Mouse (Mus musculus): ENCODE measurements around the gene Rpusd3.

Rpusd3 gene

GRCm38 (mm10) chr6:113429965-113430364, 10.8 kb upstream of the Rpusd3 start:
- DNase-seq (ENCODE audit: low spot score in 2 of 2) = no peak

GRCm38 (mm10) chr6:113428006-113428405, 8.9 kb upstream of the Rpusd3 start:
- DNase-seq (ENCODE audit: low spot score in 2 of 2) = no peak

- peak; percentile 59 to 82 for DNase-seq (ENCODE audit: low spot score in 2 of 2)
Measured at GRCm38 (mm10) chr6:113427397-113427796, 8.3 kb upstream of the Rpusd3 start.

- DNase-seq (ENCODE audit: low spot score in 2 of 2) = no peak
Measured at GRCm38 (mm10) chr6:113426696-113427095, 7.6 kb upstream of the Rpusd3 start.

- no peak for DNase-seq (ENCODE audit: low spot score in 2 of 2)
Measured at GRCm38 (mm10) chr6:113424187-113424586, 5.0 kb upstream of the Rpusd3 start.

GRCm38 (mm10) chr6:113423000-113423399, 3.9 kb upstream of the Rpusd3 start:
- no peak for DNase-seq (ENCODE audit: low spot score in 2 of 2)

- peak; percentile 28 to 72 for DNase-seq (ENCODE audit: low spot score in 2 of 2)
Measured at GRCm38 (mm10) chr6:113418441-113419198, 520 bp downstream of the Rpusd3 start.

- DNase-seq (ENCODE audit: low spot score in 2 of 2) = no peak
Measured at GRCm38 (mm10) chr6:113416416-113416815, 2.7 kb downstream of the Rpusd3 start.

GRCm38 (mm10) chr6:113410001-113410400, 9.1 kb downstream of the Rpusd3 start:
- no peak for DNase-seq (ENCODE audit: low spot score in 2 of 2)

GRCm38 (mm10) chr6:113406683-113407082, 12.5 kb downstream of the Rpusd3 start:
- DNase-seq (ENCODE audit: low spot score in 2 of 2) = no peak

- DNase-seq (ENCODE audit: low spot score in 2 of 2) = no peak
Measured at GRCm38 (mm10) chr6:113405483-113405882, 13.7 kb downstream of the Rpusd3 start.

GRCm38 (mm10) chr6:113404649-113405448, 14.3 kb downstream of the Rpusd3 start:
- no peak for DNase-seq (ENCODE audit: low spot score in 2 of 2)

GRCm38 (mm10) chr6:113402094-113402493, 17.0 kb downstream of the Rpusd3 start:
- no peak for DNase-seq (ENCODE audit: low spot score in 2 of 2)

- no peak for DNase-seq (ENCODE audit: low spot score in 2 of 2)
Measured at GRCm38 (mm10) chr6:113396270-113397030, 22.7 kb downstream of the Rpusd3 start.

GRCm38 (mm10) chr6:113395501-113395900, 23.6 kb downstream of the Rpusd3 start:
- DNase-seq (ENCODE audit: low spot score in 2 of 2) = no peak

- no peak for DNase-seq (ENCODE audit: low spot score in 2 of 2)
Measured at GRCm38 (mm10) chr6:113394811-113395210, 24.3 kb downstream of the Rpusd3 start.

- no peak for DNase-seq (ENCODE audit: low spot score in 2 of 2)
Measured at GRCm38 (mm10) chr6:113393951-113394350, 25.2 kb downstream of the Rpusd3 start.

- no peak for DNase-seq (ENCODE audit: low spot score in 2 of 2)
Measured at GRCm38 (mm10) chr6:113392387-113393071, 26.6 kb downstream of the Rpusd3 start.

GRCm38 (mm10) chr6:113392015-113392386, 27.1 kb downstream of the Rpusd3 start:
- no peak for DNase-seq (ENCODE audit: low spot score in 2 of 2)

GRCm38 (mm10) chr6:113390715-113391114, 28.4 kb downstream of the Rpusd3 start:
- no peak for DNase-seq (ENCODE audit: low spot score in 2 of 2)

- no peak for DNase-seq (ENCODE audit: low spot score in 2 of 2)
Measured at GRCm38 (mm10) chr6:113388960-113389359, 30.2 kb downstream of the Rpusd3 start, which contains the start of gene Ttll3. Gene Ttll3 (plus strand): TSS chr6:113389260.

GRCm38 (mm10) chr6:113386025-113386424, 33.1 kb downstream of the Rpusd3 start:
- no peak for DNase-seq (ENCODE audit: low spot score in 2 of 2)
